Mouse (Mus musculus) heart, adult 2 months (tissue): ENCODE results near the gene Nlrp1b.

Experiments
- CTCF ChIP-seq: fragments of 200-600 bp; IDR thresholded peaks from 2 replicates; pipeline ENCODE4 v1.8.1; 2022; ENCODE audit warnings: antibody characterized with exemption, mild to moderate bottlenecking, moderate library complexity
- EP300 ChIP-seq: fragments of 200-500 bp; IDR thresholded peaks from 2 replicates; pipeline ENCODE4 v1.6.1; 2011; ENCODE audit warnings: low read depth, low read length, control low read depth; ENCODE audit not compliant: insufficient read depth
- POLR2A ChIP-seq: fragments of 200-500 bp; IDR thresholded peaks from 2 replicates; pipeline ENCODE4 v1.6.1; 2011; ENCODE audit warnings: mild to moderate bottlenecking, low read depth, low read length, control low read depth; ENCODE audit not compliant: insufficient read depth

DNA sequence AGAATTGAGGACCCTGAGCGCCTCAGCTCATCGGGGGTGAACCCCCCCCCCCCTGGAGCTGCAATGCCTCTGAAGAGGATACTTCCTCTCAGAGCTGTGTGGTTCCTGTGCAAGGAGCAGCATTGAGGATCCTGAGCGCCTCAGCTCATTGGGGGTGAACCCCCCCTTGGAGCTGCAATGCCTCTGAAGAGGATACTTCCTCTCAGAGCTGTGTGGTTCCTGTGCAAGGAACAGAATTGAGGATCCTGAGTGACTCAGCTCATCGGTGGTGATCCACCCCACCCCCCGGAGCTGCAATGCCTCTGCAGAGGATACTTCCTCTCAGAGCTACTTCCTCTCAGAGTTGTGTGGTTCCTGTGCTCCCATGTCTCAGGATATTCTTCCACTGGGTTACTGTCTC is 20.8 kb upstream of the Nlrp1b start:
- no peak for TF ChIP-seq POLR2A
- no peak for TF ChIP-seq EP300
- no peak for TF ChIP-seq CTCF
